Mouse (Mus musculus): ENCODE data around the gene Purb.

Purb gene

DNA sequence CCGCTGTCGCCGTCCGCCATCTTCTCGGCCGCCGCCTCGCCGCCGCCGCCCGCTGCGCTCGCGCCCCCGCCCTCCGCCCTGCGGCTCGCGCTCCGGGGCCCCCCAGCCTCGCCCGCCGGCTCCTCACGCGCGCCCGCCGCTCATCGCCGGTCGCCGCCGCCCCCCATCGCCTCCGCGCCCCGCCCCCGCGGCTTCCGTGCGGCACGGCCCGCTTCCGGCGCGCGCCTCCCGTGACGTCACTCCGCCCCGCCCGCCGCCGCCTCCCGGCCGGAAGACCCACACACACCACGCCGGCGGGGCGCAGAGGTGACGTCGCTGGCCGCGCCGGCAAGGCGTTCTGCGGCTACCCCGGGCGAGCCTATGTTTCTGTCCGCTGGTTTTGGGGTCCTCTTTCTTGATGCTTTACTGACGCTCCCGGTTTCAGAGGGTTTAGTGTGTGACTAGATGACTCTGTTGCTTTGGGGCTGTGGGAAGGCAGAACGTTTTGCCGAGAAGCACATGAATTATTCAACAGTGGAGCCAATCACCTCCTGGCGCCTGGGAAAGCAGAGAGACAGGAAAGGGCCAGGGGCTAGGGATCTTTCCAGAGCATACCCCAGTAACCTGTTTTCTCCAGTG lies at the start of gene Purb:
Gene Purb, minus strand, starts transcription at position 51 of the 618 bp plus-strand sequence.
- DNase-seq (ENCODE audit: low spot score in 2 of 2), result peak; percentile 79 to 94

GRCm38 (mm10) chr11:6525241-6525640 lies 49.5 kb upstream of the Purb start:
- no peak for DNase-seq (ENCODE audit: low spot score in 2 of 2)

GRCm38 (mm10) chr11:6524880-6525238 lies 49.1 kb upstream of the Purb start:
- no peak for DNase-seq (ENCODE audit: low spot score in 2 of 2)

DNA sequence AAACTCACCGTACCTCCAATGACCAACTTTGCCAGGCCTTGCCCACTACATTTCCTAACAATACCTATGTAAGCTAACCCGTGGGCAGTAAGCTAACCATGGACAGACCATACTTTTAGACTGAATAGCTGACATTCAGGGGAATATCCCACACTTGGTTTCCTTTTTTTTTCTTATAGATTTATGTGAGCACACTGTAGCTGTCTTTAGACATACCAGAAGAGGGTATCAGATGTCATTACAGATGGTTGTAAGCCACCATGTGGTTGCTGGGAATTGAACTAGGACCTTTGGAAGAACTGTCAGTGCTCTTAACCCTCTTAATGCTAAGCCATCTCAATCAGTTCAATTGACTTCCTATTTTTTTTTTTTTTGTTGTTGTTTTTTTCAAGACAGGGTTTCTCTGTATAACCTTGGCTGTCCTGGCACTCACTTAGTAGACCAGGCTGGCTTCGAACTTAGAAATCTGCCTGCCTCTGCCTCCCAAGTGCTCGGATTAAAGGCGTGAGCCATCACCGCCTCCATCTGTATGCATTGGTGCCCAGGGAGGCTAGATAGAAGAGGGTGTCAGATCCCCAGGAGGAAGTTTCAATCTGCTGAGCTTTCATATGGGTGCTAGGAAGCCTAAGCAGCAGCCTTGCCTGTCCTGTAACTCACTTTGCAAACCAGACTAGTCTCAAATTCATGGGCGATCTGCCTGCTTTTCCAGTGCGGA lies 48.6 kb upstream of the Purb start:
- DNase-seq (ENCODE audit: low spot score in 2 of 2), result no peak

DNA sequence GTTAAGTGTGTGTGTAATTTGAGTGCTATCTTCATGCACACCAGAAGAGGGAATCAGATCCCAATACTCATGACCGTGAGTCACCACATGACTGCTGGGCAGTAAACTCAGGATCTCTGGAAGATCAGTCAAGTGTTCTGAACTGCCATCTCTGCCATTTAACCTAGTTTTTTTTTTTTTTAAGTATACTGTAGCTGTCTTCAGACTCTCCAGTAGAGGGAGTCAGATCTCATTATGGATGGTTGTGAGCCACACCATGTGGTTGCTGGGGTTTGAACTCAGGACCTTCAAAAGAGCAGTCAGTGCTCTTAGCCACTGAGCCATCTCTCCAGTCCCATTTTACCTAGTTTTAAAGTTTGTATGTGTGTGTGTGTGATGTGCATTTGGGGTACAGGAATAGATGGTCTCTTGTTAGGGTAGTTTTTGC lies 48.0 kb upstream of the Purb start:
- no peak for DNase-seq (ENCODE audit: low spot score in 2 of 2)

- DNase-seq (ENCODE audit: low spot score in 2 of 2), result no peak
Measured at GRCm38 (mm10) chr11:6522782-6523525, 47.2 kb upstream of the Purb start.

DNA sequence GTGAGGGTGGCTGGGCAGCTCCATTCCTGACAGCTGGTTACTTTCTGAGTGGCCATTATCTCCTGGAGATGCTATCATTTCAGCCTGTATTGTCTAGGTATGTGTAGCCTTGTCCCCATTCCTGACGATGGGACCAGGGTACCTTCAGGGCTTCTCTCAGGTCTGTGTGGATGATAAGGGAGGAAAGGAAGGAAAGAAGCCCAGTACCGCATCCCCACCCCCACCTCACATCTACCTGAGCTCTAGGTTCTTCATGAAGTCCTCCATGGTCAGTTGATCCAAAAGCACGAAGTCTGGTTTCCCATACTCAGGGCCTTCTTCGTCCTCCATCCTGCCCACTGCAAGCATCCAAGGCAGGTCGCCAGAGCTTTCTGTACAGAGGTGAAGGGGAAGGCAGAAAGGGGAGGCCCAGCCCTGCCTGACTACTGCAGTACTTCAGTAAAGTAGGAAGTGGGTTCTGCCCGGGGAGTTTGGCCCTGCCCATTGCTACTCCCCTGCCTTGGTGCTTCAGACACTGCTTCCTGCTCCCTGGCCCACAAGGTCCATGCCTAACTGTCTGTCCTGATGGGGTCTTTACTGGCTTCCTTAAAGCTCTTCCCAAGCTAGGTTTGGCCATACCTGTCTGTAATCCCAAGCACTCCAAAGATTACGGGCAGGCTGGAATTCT lies 44.9 kb upstream of the Purb start, which contains the start of gene Myo1g:
Gene Myo1g, minus strand, starts transcription at position 459 of the 667 bp plus-strand sequence.
- DNase-seq (ENCODE audit: low spot score in 2 of 2), result no peak

DNA sequence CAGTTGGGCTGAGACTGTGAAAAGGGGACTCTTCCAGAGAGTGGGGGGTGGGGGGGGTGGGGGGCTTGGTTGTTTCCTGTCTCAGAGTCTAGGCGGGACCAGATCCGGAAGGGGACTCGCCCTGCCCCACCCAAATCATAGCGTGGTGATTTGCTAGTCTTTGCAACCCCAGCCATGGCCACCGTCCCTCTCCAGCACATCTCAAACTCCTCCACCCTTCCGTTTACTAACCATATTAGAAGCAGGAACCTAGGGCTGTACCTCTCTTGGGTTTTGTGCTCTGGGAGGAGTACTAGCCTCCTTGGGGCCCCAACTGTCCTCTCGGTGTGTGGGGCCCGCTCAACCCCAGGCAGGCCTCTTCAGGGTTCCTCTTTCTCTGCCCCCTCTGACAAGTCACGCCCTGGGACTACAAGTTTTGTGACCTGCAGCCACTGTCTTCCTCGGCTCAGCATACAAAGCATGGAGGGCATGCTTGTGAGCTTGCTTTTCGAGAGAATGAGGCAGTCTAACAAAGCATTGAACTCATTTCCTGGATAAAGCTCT lies 43.8 kb upstream of the Purb start:
- no peak for DNase-seq (ENCODE audit: low spot score in 2 of 2)

DNA sequence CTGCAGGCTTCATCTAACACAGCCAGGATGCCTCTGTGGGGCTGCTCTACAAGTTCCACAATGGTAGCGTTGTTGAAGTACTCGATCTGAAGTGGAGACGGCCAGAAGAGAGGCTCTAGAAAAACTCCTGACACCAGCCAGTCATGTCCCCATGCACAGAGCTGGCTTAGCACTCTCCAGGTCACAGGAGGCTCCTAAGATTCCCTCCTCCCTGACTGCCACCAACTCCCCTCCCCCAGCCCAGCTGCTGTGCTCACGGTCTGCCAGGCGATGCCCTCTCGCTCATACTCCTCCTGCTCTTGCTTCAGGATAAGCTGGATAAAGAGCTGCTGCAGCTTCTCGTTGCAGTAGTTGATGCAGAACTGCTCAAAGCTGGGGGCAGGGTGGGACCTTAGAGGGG lies 39.1 kb upstream of the Purb start:
- peak in 1 of 2 experiments; percentile 63 for DNase-seq (ENCODE audit: low spot score in 2 of 2)

- DNase-seq (ENCODE audit: low spot score in 2 of 2), result no peak
Measured at GRCm38 (mm10) chr11:6508269-6508876, 32.7 kb upstream of the Purb start.

GRCm38 (mm10) chr11:6506516-6506915 lies 30.8 kb upstream of the Purb start:
- DNase-seq (ENCODE audit: low spot score in 2 of 2), result no peak

GRCm38 (mm10) chr11:6504689-6505088 lies 29.0 kb upstream of the Purb start:
- no peak for DNase-seq (ENCODE audit: low spot score in 2 of 2)

DNA sequence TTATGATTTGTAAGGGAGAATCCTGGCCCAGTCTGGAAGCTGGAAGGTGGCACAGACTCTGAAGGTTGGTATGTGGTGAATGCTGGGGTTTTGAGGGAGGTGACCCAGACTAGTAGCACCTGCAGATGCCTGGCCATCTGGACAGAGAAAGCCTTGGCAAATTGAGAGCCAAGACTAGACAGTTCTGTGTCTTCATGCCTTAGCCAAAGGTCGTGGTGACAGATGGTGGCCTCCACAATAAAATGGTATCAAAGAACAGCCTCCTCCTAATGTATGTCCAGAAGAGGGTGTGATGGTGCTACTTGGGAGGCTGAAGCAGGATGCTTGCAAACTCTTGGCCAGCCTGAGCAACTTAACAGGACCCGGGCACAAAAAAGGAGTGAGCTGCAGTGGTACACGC lies 28.5 kb upstream of the Purb start:
- DNase-seq (ENCODE audit: low spot score in 2 of 2), result no peak

GRCm38 (mm10) chr11:6502506-6502905 lies 26.8 kb upstream of the Purb start:
- DNase-seq (ENCODE audit: low spot score in 2 of 2), result no peak

GRCm38 (mm10) chr11:6497311-6497948 lies 21.7 kb upstream of the Purb start:
- no peak for DNase-seq (ENCODE audit: low spot score in 2 of 2)

- peak in 1 of 2 experiments; percentile 63 for DNase-seq (ENCODE audit: low spot score in 2 of 2)
Measured at GRCm38 (mm10) chr11:6489691-6490503, 14.2 kb upstream of the Purb start.

DNA sequence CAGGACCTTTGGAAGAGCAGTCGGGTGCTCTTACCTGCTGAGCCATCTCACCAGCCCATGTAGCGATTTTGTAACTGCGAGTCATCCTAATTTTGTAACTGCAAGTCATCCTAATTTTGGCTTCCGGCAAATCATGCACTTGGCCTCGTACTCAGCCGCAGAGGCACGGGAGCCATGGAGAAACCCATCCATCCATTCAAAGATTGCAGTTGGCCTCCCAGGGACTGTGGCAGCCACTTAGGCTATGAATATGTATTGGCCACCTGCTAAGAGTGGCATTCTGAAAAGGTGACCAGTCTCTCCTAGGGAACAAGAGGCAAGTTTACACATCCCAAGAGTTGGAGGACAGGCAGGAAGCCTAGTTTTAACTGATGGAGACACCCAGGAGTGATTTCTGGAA lies 13.5 kb upstream of the Purb start:
- peak in 1 of 2 experiments; percentile 25 for DNase-seq (ENCODE audit: low spot score in 2 of 2)

DNA sequence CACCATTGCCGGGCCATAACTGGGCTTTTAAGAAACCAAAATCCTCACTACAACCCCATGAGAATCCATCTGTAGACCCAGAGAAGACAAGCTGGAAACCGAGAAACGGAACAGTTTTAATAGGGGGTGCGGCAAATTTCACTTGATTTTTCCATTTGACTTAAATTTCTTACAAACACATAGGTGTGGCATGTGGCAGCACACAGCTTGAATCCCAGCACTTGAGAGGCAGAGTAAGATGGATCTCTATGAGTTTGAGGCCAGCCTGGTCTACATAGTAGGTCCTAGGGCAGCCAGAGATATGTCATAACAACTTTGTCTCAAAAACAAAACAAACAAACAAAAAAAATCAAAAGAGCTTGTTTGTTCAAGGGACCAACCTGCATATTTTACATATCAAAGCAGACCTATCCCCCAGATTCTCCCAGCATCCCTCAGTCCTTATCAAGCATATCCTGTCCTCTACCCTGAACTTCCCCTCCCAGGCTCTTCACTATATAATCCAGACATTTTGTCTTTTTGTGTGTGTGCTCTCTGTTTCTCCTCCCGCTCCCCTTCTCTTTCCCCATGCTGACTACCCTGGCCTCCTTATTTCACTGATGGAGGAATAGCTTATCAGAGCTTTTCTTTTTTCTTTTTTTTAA lies 12.4 kb upstream of the Purb start:
- DNase-seq (ENCODE audit: low spot score in 2 of 2), result no peak

GRCm38 (mm10) chr11:6487496-6487895 lies 11.8 kb upstream of the Purb start:
- no peak for DNase-seq (ENCODE audit: low spot score in 2 of 2)

- no peak for DNase-seq (ENCODE audit: low spot score in 2 of 2)
Measured at GRCm38 (mm10) chr11:6486916-6487315, 11.2 kb upstream of the Purb start.

Measured in cerebellum, postnatal 4 days (tissue).